Mouse (Mus musculus) lung, adult 18-20 months (tissue): ENCODE measurements at regions not wholly inside any gene's neighbourhood (a gene's known extent, or its start where the extent isn't known, plus 50 kb on each side); places are given as distances from the start of the nearest gene placed in this dataset.

ENCODE experiments used
- DNase-seq, 2 experiments: peaks; one replicate each; pipeline ENCODE4 v3.0.0; 2022; ENCODE audit warnings: mixed read lengths in 2 of 2

DNA sequence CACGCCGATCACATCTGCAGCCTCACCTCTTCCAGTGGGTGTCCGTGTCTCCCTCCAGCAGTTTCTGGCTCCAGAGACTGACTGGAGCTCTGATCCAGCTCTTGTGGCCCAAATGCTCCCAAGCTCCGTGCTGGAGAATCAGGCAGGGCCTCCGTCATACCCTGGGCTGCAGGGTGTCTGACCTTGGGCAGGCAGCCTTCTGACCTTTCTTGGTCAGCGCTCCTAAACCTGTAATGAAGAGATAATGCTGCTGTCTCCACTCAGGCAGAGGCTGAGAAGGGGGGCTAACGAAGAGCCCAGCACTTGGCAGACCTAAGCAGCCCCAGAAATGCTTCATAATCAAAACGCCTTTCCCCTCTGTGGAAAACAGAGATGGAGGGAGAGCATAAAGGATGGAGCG is 89.9 kb upstream of the Mef2a start:
- peak; percentile 33 to 41 for DNase-seq

DNA sequence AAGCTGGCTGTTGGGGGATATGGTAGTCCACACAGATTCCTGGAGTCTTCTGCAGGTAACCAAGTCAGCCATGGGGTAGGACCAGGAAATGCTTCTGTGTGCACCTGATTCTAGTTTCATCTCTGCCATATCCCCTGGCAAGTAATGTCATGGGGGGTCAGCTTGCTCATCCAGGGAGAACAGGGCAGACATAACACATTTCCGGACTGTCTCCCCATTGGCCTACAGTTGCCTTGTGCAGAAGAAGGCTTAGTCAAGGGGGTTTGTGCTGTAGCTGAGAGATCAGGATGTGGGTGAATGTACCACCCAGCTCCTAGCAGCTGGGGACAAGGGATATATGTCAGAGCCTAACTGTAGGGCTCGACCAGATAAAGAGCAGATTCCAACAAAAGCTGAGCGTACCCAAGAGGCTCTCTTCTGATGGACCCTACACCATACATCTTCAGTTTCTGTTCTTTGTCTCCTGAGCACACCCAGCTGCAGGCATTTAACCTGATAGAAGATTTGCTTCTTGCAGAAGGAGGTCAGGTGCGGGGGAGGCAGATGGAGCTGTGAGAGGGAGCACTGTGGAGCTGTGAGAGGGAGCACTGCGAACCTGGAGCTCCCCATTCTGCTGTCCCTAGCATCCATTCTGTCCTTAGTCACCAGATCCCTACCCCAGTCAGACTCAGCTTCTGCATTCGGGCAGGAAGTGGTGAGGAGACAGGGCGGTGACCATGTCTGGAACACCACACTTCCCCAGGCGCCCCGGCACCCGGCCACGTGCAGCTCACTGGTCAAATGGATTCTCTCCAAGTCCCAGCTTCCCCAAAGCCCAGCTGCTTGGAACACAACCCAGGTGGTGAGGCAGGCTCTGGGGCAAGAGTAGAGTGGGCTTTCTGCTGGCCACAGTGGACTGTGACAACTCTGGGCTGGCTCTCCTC is 88.9 kb upstream of the Mef2a start:
- peak; percentile 92 to 94 for DNase-seq

DNA sequence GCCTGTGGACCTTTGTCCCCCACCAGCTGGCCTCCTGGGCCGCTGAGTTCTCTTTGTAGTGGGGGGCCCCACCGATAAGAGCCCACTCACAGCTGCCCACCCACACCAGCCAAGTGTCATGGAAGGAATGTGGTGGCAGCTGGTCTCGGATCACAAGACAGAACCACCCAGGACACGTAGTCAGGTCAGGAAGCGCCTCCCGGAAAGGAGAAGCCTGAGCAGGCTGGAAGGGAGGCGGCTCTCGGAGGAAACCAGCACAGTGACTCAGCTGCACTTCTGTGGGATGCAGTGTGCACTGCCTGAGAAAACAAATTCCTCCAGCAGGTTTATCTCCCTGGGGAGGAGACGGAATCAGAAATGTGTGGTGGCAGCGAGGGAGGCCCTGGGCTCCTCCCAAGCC is 87.2 kb upstream of the Mef2a start:
- peak; percentile 79 to 84 for DNase-seq

DNA sequence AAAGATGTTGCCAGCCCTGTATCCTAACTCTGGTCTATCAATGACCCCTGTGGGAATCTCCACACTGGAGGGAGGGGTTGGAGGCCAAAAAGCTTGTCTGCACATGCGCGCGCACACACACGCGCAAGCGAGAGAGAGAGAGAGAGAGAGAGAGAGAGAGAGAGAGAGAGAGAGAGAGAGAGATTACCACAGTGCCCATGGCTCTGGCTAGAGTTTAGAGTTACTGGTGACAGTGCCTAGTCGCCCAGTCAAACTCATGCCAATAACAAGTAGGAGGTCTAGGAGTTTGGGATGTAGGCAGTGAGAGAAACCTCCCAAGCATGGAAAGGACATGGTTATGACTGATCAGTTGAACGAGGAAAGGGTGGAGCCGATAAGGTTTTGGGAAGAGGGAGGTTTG is 86.6 kb upstream of the Mef2a start:
- DNase-seq: no peak

DNA sequence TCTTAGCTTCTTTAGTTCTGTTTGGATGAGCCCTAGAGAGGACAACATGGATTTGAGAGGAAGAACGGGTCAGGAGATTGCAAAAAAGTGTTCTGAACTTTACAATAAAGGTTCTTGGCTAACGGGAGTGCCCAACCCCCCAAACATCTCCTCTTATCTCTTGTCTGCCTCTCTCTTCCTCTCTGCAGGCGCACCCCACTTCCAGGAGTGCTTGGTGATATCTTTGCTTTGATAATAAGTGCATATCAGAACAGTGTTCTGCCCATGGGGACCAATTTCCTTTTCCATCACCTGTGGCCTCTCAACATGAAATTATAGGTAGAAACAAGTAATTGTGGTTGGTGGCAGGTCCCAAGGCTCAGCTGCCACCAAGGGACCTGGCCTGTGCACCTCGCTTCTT is 86.0 kb upstream of the Mef2a start:
- no peak for DNase-seq

DNA sequence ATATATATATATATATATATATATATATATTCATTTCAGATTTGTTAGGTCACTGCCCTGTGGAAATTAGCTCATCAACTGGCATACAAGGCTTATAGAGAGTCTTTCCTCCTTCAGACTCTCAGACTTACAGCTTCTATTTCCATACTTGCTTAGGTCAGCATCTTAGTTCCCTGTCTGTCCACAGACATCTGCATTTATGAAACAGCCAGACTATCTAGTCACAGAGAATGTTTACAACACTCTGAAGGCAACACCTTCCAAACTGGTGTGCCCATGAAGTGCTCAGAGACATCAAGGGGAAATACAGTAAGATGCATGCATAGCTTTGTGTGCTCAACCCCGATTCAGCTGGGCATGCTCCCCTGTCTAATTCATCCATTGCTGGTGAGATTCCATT is 85.2 kb upstream of the Mef2a start:
- no peak for DNase-seq

DNA sequence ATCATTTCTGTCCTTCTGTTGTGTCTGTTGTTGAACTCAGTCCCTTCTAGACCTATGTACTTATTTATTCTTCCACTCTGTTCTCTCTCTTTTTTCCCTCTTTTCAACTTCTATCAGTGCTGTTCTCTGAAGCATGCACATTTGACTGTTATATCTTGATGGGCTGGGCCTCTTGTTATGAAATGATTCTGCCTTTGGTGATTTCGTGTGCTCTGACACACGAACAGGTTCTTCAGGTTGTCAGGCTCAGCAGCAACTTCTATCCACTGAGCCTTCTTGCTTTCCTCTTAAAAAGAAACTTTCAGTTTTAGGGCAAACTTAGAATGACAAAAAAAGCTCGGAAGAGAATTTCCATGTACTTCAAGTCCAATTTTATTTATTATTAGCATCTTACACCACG is 83.4 kb upstream of the Mef2a start:
- no peak for DNase-seq

DNA sequence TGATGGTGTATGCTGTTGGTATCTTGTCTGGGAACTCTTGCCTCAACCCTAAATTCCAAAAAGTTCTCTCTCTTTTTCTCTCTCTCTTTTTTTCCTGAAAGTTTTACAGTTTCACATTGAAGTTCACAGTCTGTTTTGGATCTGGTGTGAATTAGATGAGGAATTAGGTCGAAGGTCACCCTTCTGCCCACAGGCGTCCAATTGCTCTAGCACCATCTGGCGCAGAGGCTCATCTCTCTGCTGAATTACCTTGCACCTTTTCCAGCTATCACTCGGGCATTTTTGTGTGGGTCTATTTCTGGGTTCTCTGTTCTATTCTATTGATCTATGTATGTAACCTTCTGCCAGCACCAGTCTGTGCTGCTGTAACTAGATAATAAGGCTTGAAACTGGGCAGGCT is 81.8 kb upstream of the Mef2a start:
- no peak for DNase-seq

DNA sequence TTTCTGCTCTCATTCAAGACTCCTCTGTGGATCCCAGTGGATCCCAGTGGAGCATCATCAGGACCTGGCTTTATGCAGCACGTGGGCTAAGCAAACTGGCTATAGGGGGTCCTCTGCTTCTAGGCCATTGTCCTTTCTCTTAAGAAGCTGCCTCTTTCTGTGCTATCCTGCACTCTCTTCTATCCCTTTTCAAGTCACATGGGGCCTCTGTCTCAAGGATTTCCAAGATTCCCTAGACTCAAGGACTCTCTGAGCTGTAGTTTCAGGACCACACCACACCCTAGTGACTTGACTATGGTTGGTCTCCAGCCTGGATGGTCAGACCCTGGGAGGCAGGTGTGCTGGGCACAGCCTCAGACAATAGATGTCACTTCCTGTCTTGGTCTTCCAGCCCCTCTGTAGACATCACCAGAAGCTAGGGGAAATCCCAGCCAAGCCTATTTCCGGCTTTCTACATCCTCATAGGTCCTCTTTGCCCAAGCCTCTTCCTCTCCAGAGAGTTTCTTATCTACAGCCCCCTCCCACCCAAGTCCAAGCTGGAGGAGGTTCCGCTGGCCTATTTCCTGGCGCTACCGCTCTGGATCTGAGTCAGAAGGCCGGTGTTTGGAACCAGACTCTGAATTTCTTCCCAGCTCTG is 78.6 kb upstream of the Mef2a start:
- DNase-seq: peak; percentile 59 to 70

DNA sequence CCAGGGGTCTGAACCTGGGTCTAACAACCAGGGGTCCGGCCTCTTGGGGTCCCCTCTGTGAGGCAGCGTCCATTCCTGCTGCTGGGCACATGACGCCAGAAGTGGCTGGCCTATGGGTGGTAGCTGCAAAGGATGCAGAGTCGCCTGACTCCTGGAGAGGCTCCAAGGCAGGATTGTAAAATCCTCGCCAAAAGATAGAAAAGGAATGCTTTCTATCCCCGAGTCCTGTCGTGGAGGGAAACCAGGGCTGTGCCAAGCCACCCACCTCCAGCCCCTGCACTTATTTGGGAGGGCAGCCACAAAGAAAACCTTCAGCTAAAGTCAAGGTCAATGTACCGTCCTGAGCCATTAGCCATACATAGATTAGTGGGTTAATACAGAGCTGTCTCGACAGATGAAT is 73.9 kb upstream of the Mef2a start:
- no peak for DNase-seq

DNA sequence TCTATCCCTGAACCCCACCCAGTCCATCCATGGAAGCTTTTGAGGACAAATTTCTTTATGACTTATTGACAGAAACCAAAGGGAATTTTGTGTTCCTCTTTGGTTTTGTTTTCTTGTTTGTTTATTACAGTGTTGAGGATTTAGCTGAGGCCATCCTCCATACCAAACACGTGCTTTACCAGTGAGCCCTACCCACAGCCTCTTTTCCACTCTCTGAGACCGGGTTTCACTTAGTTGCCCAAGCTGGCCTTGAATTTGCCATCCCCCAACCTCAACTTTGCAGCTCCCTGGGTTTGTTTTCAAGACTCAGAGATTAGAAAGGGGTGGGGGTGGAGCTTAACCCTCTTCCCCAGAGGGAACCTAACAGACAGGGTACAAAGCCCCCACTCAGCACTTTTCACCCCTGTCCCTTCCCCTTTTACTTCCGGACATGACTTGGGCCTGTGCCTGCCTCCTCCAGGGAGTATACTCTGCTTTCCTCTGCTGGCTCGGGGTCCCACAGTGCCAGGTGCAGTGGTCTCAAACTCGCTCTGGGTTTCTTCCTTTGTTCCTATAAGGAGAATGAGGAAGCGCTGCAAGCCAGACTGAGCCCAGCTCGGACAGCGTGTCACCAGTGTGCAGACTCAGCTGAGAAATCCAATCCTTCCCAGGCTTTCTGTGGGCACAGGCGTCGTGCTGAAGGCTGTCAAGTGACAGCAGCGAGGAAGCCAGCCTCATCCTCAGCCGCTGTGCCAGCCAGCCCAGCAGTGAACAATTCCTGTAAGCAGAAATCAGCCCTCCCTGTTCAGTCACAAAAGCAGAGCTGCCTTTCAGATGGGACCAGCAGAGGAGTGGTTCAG is 72.8 kb upstream of the Mef2a start:
- DNase-seq: no peak

DNA sequence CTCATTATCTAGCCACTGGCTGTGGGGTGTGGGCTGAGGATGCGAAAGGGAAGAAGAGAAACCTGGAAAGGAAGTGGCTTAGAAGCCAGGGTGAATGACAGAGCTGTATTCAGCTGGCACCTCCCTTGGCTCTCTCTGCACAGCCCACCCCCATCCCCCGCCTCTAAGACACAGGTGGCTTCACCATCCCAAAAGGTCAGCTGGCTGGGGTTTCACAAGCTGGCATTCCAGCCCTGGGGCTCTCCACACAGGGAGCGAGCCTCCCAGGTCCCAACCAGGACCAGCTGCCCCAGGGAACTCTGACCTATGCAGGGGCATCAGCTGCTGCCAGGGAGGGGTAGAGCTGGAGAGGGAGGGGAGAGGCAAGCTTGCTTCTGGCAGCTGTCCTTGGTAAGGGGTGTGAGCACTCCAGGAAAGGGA is 71.9 kb upstream of the Mef2a start:
- peak in 1 of 2 experiments; percentile 36 for DNase-seq

DNA sequence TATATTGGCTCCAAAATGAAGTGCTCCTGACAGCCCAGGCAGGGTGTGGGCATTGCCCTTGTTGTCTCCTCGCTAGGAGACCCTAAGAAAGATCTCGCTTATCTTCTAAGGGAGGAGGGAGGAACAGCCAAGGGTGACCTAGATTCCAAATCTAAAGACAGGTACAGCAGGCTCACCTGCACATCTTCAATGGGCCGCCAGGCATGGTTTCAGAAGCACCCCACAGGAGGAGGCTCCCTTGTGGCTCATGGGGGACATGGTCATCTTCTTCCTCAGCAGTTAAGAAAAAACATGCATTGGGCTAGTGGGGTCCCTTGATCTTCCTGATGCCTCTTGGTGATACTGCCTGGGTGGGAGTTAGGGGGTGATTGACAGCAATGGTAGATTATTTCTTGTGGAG is 71.0 kb upstream of the Mef2a start:
- no peak for DNase-seq

DNA sequence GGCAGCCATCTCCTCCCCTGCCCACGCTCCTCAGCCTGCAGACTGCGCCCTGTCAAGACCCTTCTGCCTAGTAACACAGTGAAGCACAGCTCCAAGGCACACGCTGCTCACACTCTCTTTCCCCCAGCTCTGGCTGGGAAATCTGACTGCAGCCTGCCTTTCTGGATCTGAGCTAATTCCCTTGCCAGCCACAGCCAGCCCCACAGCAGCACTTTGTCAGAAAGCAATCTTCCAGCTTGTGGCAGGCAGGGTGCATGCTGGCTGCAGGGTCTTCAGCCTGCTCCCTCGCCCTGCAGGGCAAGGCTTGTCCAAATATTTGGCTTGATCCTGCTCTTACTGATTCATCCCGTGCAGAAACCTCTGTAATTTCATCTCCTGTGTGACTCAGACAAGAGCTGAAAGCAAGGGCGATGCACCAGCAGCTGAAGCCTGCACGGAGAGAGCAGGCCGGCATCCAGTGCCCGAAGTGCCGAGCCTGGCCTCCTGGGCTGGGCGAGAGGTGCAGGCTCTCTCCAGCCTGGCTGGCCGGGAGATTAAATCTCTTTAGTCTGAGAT is 70.4 kb upstream of the Mef2a start:
- DNase-seq: peak in 1 of 2 experiments; percentile 21

DNA sequence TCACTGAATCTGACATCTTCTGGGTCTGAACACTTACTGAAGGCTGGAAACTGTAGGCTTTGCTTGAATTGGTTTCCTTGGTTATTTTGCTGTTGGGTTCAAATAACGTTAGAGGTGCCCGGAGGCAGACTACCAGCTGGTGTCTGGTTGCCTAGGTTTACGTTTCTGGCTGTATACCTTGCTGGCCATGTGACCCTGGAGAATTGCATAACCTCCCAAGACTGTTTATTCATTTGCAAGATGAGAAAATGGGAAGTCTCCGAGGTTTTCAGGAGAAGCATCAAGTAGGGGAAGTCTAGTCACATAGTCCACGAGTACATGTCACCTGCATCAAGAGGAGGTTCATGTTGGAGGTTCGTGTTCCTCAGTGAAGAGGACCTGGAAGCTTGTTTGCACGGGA is 69.6 kb upstream of the Mef2a start:
- DNase-seq: no peak

DNA sequence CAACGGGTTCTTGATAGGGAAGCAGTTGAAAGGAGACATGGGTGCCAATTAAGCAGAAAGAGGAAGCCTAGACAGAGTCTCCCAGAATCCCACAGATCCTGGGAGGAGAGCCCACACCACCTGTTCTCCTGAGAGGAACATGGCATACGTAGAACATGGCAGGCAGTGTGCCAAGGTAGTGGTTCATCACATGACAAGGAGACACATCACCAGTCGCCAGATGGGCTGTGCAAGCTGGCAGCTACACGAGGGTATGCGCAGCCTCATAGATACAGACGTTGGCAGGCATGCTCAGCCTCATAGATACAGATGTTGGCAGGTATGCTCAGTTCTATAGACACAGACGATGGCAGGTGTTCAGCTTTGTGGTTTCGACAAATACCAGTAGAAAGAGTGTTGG is 68.1 kb upstream of the Mef2a start:
- peak in 1 of 2 experiments; percentile 8 for DNase-seq

DNA sequence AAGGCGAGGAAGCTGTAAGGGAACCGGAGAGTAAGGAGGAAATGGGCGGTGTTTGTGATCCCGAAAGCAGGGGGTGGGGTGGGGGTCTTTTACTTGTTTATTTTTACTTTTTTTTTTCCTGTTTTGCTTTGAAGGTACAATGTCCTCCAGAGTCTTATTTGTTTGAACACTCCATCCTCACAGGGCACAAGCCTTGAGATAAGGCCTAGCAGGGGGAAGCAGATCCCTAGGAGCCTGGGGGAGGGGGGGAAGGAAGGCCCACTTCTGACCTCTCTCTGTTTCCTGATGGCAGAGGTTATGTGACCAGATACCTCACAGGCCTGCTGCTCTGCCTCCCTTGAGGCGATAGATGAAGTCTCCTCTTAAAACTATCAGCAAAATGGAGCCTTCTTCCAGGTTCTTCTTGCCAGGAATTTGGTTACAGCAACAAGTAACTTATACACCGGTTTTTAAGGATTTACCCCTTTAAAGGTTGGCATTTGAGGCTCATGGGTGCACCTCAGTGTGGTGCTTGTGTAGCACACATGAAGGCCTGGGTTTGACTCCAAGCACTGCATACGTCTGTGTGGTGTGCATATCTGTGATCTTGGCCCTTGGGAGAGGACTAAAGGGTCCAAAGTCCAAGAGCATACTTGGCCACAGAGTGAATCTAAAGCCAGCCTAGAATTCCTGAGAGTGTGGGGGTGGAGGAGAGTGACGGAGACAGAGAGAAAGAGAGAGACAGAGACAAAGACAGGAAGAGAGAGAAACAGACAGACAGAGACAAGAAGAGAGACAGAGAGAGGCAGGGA is 64.8 kb upstream of the Mef2a start:
- peak in 1 of 2 experiments; percentile 1 for DNase-seq

DNA sequence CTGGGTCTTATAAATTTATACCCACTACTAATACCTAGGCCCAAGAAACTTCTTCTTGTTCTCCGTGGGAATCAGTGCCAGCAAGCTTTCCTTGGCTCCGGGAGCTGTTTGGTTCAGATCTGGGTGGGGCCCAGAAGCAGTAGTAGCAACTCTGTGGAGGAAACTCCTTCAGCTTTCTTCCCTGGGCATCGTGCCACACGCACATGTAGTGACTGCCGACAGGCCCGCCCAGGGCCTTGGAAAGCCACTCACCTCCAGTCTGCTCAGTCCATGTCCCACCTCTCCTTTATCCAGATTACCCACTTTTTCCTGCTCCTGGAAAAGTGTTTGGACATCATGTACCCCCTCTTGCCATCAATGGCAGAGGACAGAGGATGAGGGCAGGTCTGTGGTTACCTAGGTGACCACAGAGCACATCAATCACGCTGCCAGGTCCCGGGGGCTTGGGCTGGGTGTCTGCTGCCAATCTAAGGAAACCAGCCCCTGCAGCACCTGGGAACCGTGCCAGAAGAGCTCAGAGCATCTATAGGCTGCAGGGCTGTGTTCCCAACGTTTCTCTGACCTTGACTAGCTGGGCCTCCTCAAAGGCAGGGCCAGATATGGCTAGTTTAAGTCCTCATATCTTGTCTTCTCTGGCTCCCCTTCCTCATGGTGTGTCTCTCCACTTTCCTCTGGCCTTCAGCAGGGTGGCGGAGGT is 63.1 kb upstream of the Mef2a start:
- peak; percentile 84 to 88 for DNase-seq

DNA sequence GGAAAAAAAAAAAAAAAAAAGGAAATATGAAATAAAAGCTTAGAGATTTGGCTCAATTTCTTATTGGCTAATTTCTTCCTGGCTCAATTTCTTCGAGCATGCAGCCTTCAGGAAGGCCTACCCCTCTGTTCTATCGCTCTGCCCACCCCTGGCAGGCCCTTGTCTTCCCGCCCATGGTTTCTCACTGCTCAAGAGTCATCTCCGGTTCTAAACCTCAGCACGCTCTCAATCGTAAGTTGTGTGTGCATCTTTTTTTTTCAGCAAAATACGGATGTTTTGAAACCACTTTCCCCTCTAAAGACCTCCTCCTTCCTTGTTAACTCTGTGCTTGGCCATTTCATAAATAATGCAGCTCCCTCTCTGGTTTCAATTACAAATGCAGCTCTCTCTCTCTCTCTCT is 58.3 kb upstream of the Mef2a start:
- DNase-seq: no peak

DNA sequence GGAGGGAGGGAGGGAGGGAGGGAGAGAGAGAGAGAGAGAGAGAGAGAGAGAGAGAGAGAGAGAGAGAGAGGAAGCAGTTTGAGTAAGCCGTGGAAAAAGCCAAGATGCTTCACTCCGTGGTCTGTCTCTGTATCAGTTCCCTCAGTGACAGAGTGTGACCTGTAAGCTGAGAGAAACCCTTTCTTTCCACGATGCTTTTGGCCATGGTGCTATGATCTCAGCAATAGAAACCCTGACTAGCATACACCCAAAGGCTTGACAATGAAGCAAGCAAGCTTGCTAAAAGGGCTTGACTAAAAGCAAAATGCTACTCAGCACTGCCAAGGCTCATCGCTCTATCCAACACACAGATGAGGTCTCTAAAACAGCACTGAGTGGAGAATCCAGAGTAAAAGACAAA is 57.4 kb upstream of the Mef2a start:
- DNase-seq: no peak

DNA sequence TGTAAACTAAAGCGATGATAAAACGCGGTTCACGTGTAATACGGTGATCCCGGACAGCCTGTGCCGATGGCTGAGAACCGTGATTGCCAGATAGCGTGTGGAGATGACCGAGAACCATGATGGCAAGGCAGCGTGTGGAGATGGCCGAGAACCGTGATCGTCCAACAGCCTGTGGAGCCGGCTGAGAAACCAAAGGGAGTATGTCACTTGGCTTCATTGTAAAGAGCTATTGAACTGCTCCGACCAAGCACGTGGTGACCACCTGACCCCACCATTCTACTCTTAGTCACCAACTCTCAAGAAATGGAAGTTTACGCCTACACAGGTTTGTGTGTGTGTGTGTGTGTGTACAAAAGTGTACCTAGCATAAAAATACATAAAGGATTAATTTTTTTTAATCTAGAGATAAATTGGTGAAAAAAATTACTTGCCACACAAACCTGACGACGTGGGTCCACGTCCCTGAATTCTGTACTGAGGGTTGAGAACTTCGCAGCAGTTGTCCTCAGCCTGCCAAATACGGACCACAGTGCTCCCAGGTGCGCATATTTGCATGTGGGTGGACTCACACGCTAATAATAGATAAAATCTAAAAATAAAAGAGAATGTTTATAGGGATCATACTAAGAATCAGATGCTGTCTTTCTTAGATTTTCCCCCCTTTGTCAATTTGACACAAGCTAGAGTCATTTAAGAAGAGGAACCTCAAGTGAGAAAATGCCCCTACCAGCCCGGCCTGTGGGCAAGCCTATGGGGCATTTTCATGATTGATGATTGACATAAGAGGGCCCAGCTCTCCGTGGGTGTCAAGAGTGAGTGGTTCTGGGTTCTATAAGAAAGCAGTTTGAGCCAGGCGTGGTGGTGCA is 56.6 kb upstream of the Mef2a start:
- no peak for DNase-seq
